Mouse (Mus musculus): ENCODE measurements around the gene Tspo. TPM values are rescaled to one million over a fixed set of nuclear protein-coding genes. Genes with fewer than 3 reads are reported as not detected.

Gene Tspo
- 123 and 179 TPM in 2 replicates for polyA plus RNA-seq (2011; ENCODE audit: insufficient read length, low read depth, missing spikeins)

- TF ChIP-seq CTCF (IDR thresholded peaks at IDR 0.05; ENCODE audit: borderline replicate concordance, insufficient read depth, low read length) (no peak), POLR2A (IDR thresholded peaks at IDR 0.05; ENCODE audit: low read depth, low read length) (peak; percentile 88)
- peak within 1 kb of the TSS; percentile 84 for H3K4me3 ChIP-seq (ENCODE audit: insufficient read depth, low read length)
- peaks cover 10% of the 10 kb centered on the region for H3K4me1 ChIP-seq (ENCODE audit: control insufficient read depth, insufficient read depth, low read length)
- peak within 1 kb of the TSS; percentile 85 for H3K27ac ChIP-seq (ENCODE audit: insufficient read depth, low read length)
Observed at GRCm38 (mm10) chr15:83563327-83563856, at the start of gene Tspo, which contains the start of gene Mcat. Tspo (plus strand) TSS chr15:83563592. Mcat (minus strand) TSS chr15:83563787.

- no peaks in the 10 kb centered on the region for H3K4me1 ChIP-seq (ENCODE audit: control insufficient read depth, insufficient read depth, low read length)
- no peak overlapping the region for H3K27ac ChIP-seq (ENCODE audit: insufficient read depth, low read length)
- TF ChIP-seq CTCF (IDR thresholded peaks at IDR 0.05; ENCODE audit: borderline replicate concordance, insufficient read depth, low read length) (no peak), POLR2A (IDR thresholded peaks at IDR 0.05; ENCODE audit: low read depth, low read length) (no peak)
- no peak overlapping the region for H3K4me3 ChIP-seq (ENCODE audit: insufficient read depth, low read length)
Observed at GRCm38 (mm10) chr15:83515018-83515417, 48.4 kb upstream of the Tspo start.

- Histone ChIP-seq H3K4me1 (ENCODE audit: control insufficient read depth, insufficient read depth, low read length) (no peaks in the 10 kb centered on the region), H3K27ac (ENCODE audit: insufficient read depth, low read length) (no peak overlapping the region), H3K4me3 (ENCODE audit: insufficient read depth, low read length) (no peak overlapping the region)
- TF ChIP-seq POLR2A (IDR thresholded peaks at IDR 0.05; ENCODE audit: low read depth, low read length) (no peak), CTCF (IDR thresholded peaks at IDR 0.05; ENCODE audit: borderline replicate concordance, insufficient read depth, low read length) (0 out of 2 replicates have a peak, but pooled peaks have one; percentile 9)
Observed at GRCm38 (mm10) chr15:83518215-83519048, 45.0 kb upstream of the Tspo start.

- TF ChIP-seq POLR2A (IDR thresholded peaks at IDR 0.05; ENCODE audit: low read depth, low read length) (no peak), CTCF (IDR thresholded peaks at IDR 0.05; ENCODE audit: borderline replicate concordance, insufficient read depth, low read length) (no peak)
- H3K27ac ChIP-seq (ENCODE audit: insufficient read depth, low read length): no peak overlapping the region
- H3K4me1 ChIP-seq (ENCODE audit: control insufficient read depth, insufficient read depth, low read length): no peaks in the 10 kb centered on the region
- H3K4me3 ChIP-seq (ENCODE audit: insufficient read depth, low read length): no peak overlapping the region
Observed at GRCm38 (mm10) chr15:83520861-83521382, 42.5 kb upstream of the Tspo start.

GRCm38 (mm10) chr15:83523196-83523595 is 40.2 kb upstream of the Tspo start:
- no peak for TF ChIP-seq CTCF (IDR thresholded peaks at IDR 0.05; ENCODE audit: borderline replicate concordance, insufficient read depth, low read length)
- no peak for TF ChIP-seq POLR2A (IDR thresholded peaks at IDR 0.05; ENCODE audit: low read depth, low read length)
- no peak overlapping the region for H3K4me3 ChIP-seq (ENCODE audit: insufficient read depth, low read length)
- H3K4me1 ChIP-seq (ENCODE audit: control insufficient read depth, insufficient read depth, low read length): 0 out of 2 replicates have a peak, but pooled peaks cover 2% of the 10 kb centered on the region
- H3K27ac ChIP-seq (ENCODE audit: insufficient read depth, low read length): no peak overlapping the region

- Histone ChIP-seq H3K4me1 (ENCODE audit: control insufficient read depth, insufficient read depth, low read length) (0 out of 2 replicates have a peak, but pooled peaks cover 2% of the 10 kb centered on the region), H3K27ac (ENCODE audit: insufficient read depth, low read length) (no peak overlapping the region), H3K4me3 (ENCODE audit: insufficient read depth, low read length) (no peak overlapping the region)
- TF ChIP-seq POLR2A (IDR thresholded peaks at IDR 0.05; ENCODE audit: low read depth, low read length): no peak
- TF ChIP-seq CTCF (IDR thresholded peaks at IDR 0.05; ENCODE audit: borderline replicate concordance, insufficient read depth, low read length): no peak
Observed at GRCm38 (mm10) chr15:83523638-83524332, 39.6 kb upstream of the Tspo start.

- Histone ChIP-seq H3K27ac (ENCODE audit: insufficient read depth, low read length) (no peak overlapping the region), H3K4me3 (ENCODE audit: insufficient read depth, low read length) (no peak overlapping the region), H3K4me1 (ENCODE audit: control insufficient read depth, insufficient read depth, low read length) (0 out of 2 replicates have a peak, but pooled peaks cover 2% of the 10 kb centered on the region)
- TF ChIP-seq CTCF (IDR thresholded peaks at IDR 0.05; ENCODE audit: borderline replicate concordance, insufficient read depth, low read length): no peak
- TF ChIP-seq POLR2A (IDR thresholded peaks at IDR 0.05; ENCODE audit: low read depth, low read length): no peak
Observed at GRCm38 (mm10) chr15:83524333-83524729, 39.1 kb upstream of the Tspo start.

GRCm38 (mm10) chr15:83526424-83527091 is 36.8 kb upstream of the Tspo start, which contains the start of gene Bik:
Bik (plus strand) TSS chr15:83526862.
- Histone ChIP-seq H3K27ac (ENCODE audit: insufficient read depth, low read length) (no peak within 1 kb of the TSS), H3K4me1 (ENCODE audit: control insufficient read depth, insufficient read depth, low read length) (0 out of 2 replicates have a peak, but pooled peaks cover 2% of the 10 kb centered on the region), H3K4me3 (ENCODE audit: insufficient read depth, low read length) (peak within 1 kb of the TSS; percentile 51)
- TF ChIP-seq CTCF (IDR thresholded peaks at IDR 0.05; ENCODE audit: borderline replicate concordance, insufficient read depth, low read length) (no peak), POLR2A (IDR thresholded peaks at IDR 0.05; ENCODE audit: low read depth, low read length) (no peak)

GRCm38 (mm10) chr15:83527092-83527437 is 36.3 kb upstream of the Tspo start:
- 0 out of 2 replicates have a peak, but pooled peaks cover 2% of the 10 kb centered on the region for H3K4me1 ChIP-seq (ENCODE audit: control insufficient read depth, insufficient read depth, low read length)
- H3K4me3 ChIP-seq (ENCODE audit: insufficient read depth, low read length): peak overlapping the region; percentile 51
- no peak overlapping the region for H3K27ac ChIP-seq (ENCODE audit: insufficient read depth, low read length)
- no peak for TF ChIP-seq POLR2A (IDR thresholded peaks at IDR 0.05; ENCODE audit: low read depth, low read length)
- TF ChIP-seq CTCF (IDR thresholded peaks at IDR 0.05; ENCODE audit: borderline replicate concordance, insufficient read depth, low read length): no peak

All from embryonic fibroblast, embryonic 13.5 days (primary cell).